Mouse (Mus musculus): ENCODE results near the gene Prc1. TPM values are rescaled to one million over a fixed set of nuclear protein-coding genes. Genes with fewer than 3 reads are reported as not detected.

Gene Prc1
- polyA plus RNA-seq, 2 experiments = 79.9 to 111 TPM

DNA sequence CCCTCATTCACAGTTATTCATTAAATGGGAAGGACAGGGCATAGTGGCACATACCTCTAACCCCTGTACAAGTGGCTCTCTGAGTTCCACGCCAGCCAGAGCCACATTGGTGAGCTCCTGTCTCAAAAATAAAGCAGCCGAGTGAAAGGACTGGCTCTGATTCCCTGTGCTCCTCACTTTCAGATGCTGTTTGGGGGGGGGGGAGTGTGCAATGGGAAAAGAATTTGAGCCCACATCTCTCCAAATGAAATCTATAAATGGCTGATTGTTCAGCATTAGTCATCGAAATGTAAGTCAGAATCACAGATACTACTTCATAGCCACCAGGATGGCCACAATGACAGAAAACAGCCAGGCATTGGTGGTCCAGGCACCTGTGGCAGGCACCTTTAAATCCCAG lies 2.8 kb downstream of the Prc1 start:
- Histone ChIP-seq H3K4me2 (replicated peaks; ENCODE audit: low read depth, low read length, severe bottlenecking) (0 out of 2 replicates have a peak overlapping the region, but pooled peaks have one; percentile 3), H3K4me3 (replicated peaks; ENCODE audit: low read length) (no peak overlapping the region), H3K27me3 (ENCODE audit: control insufficient read depth, insufficient read depth, low read length) (no peaks in the 10 kb centered on the region), H3K9me3 (ENCODE audit: control insufficient read depth, low read length) (no peaks in the 10 kb centered on the region), H3K27ac (replicated peaks; ENCODE audit: low read depth, low read length) (no peak overlapping the region), H3K9ac (ENCODE audit: low read depth, low read length, severe bottlenecking) (no peak overlapping the region), H3K36me3 (ENCODE audit: control insufficient read depth, insufficient read depth, low read length) (peaks cover 31% of the 10 kb centered on the region), H3K4me1 (ENCODE audit: control insufficient read depth, insufficient read depth, low read length) (peaks cover 8% of the 10 kb centered on the region)
- TF ChIP-seq POLR2A (IDR thresholded peaks at IDR 0.05; ENCODE audit: borderline replicate concordance, extremely low read depth, insufficient read depth, insufficient read length) = no peak
- DNase-seq (ENCODE audit: low spot score) (no peak), ATAC-seq (ENCODE audit: low FRiP score, low read depth) (no peak)
- WGBS = 85% methylated on average over 3 of the region's 3 CpGs

DNA sequence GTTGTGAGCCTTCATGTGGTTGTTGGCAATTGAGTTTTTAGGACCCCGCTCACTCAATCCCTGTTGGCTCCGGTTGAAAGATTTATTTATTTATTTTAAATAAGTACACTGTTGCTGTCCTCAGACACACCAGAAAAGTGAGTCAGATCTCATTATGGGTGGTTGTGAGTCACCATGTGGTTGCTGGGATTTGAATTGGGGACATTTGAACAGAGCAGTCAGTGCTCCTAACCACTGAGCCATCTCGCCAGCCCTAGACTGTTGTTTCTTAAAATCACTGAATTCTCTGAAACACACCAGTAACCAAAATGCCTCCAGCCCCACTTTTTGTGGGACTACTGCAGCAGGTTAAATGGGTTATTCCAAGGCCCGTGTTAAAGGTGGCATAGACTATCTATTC lies 4.5 kb downstream of the Prc1 start:
- no peak for TF ChIP-seq POLR2A (IDR thresholded peaks at IDR 0.05; ENCODE audit: borderline replicate concordance, extremely low read depth, insufficient read depth, insufficient read length)
- Histone ChIP-seq H3K27ac (replicated peaks; ENCODE audit: low read depth, low read length) (no peak overlapping the region), H3K9me3 (ENCODE audit: control insufficient read depth, low read length) (no peaks in the 10 kb centered on the region), H3K9ac (ENCODE audit: low read depth, low read length, severe bottlenecking) (no peak overlapping the region), H3K4me3 (replicated peaks; ENCODE audit: low read length) (no peak overlapping the region), H3K36me3 (ENCODE audit: control insufficient read depth, insufficient read depth, low read length) (peaks cover 43% of the 10 kb centered on the region), H3K4me1 (ENCODE audit: control insufficient read depth, insufficient read depth, low read length) (peaks cover 8% of the 10 kb centered on the region), H3K27me3 (ENCODE audit: control insufficient read depth, insufficient read depth, low read length) (no peaks in the 10 kb centered on the region), H3K4me2 (replicated peaks; ENCODE audit: low read depth, low read length, severe bottlenecking) (no peak overlapping the region)
- ATAC-seq (ENCODE audit: low FRiP score, low read depth) (no peak), DNase-seq (ENCODE audit: low spot score) (no peak)
- 97% methylated on average over 4 of the region's 4 CpGs for WGBS

DNA sequence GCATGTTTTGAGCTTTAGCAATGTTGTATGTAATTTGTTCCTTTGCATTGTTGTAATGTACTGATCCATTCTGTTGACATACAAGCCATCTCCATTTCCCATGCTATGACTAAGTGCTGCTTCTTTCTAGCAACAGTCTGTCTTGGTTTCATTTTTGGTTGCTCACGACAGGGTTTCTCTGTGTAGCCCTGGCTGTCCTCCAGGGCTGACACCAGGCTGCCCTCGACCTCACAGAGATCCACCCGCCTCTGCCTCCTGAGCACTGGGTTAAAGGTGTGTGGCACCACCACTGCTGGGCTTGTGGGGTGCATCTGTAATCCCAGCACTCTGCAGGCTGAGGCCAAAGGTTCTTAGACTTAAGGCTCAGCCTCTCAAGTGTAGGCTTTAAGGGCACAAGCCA lies 5.3 kb downstream of the Prc1 start:
- Histone ChIP-seq H3K9me3 (ENCODE audit: control insufficient read depth, low read length) (no peaks in the 10 kb centered on the region), H3K27me3 (ENCODE audit: control insufficient read depth, insufficient read depth, low read length) (no peaks in the 10 kb centered on the region), H3K4me2 (replicated peaks; ENCODE audit: low read depth, low read length, severe bottlenecking) (no peak overlapping the region), H3K36me3 (ENCODE audit: control insufficient read depth, insufficient read depth, low read length) (peaks cover 51% of the 10 kb centered on the region), H3K9ac (ENCODE audit: low read depth, low read length, severe bottlenecking) (no peak overlapping the region), H3K4me3 (replicated peaks; ENCODE audit: low read length) (no peak overlapping the region), H3K27ac (replicated peaks; ENCODE audit: low read depth, low read length) (no peak overlapping the region), H3K4me1 (ENCODE audit: control insufficient read depth, insufficient read depth, low read length) (peaks cover 8% of the 10 kb centered on the region)
- 100% methylated on average over 3 of the region's 3 CpGs for WGBS
- no peak for TF ChIP-seq POLR2A (IDR thresholded peaks at IDR 0.05; ENCODE audit: borderline replicate concordance, extremely low read depth, insufficient read depth, insufficient read length)
- DNase-seq (ENCODE audit: low spot score) = no peak
- ATAC-seq (ENCODE audit: low FRiP score, low read depth) = no peak

DNA sequence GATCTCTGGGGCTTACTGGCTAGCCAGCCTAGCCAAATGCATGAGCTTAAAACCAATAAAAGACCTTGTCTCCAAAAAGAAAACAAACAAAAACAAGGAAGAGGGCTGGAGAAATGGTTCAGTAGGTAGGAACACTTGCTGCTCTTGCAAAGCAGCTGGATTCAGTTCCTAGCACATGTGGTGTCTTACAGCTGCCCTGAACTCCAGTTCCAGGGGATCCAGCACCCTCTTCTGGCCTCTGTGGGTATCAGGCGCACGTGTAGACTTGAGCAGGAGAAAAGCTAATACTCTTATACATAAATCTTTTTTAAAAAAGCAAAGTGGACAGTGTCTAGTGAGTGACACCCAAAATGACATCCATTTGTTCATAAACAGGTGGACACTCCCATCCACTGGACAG lies 7.3 kb downstream of the Prc1 start:
- Histone ChIP-seq H3K27me3 (ENCODE audit: control insufficient read depth, insufficient read depth, low read length) (no peaks in the 10 kb centered on the region), H3K36me3 (ENCODE audit: control insufficient read depth, insufficient read depth, low read length) (peaks cover 70% of the 10 kb centered on the region), H3K9ac (ENCODE audit: low read depth, low read length, severe bottlenecking) (no peak overlapping the region), H3K4me1 (ENCODE audit: control insufficient read depth, insufficient read depth, low read length) (no peaks in the 10 kb centered on the region), H3K4me2 (replicated peaks; ENCODE audit: low read depth, low read length, severe bottlenecking) (no peak overlapping the region), H3K4me3 (replicated peaks; ENCODE audit: low read length) (no peak overlapping the region), H3K9me3 (ENCODE audit: control insufficient read depth, low read length) (no peaks in the 10 kb centered on the region), H3K27ac (replicated peaks; ENCODE audit: low read depth, low read length) (no peak overlapping the region)
- WGBS = 96% methylated on average over 2 of the region's 2 CpGs
- ATAC-seq (ENCODE audit: low FRiP score, low read depth) (no peak), DNase-seq (ENCODE audit: low spot score) (no peak)
- no peak for TF ChIP-seq POLR2A (IDR thresholded peaks at IDR 0.05; ENCODE audit: borderline replicate concordance, extremely low read depth, insufficient read depth, insufficient read length)

DNA sequence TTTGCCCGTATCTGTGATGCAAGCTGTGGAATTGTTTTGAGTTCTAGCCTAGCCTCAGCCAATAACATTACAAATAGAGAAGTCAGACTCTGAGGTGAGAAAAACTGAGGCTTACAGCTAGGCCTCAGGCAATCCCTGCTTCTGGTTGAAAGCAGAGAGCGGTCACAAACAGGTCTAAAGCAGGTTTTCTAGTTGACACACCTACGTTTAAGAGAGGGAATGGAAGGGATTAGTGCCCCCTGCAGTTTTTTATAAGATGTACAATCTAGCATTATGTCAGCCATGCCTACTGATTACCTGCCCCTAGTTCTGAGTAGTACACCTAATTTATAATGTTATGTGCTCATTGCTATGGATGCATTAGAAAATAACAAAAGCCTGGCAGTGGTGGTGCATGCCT lies 13.5 kb downstream of the Prc1 start:
- no peak overlapping the region for H3K4me2 ChIP-seq (replicated peaks; ENCODE audit: low read depth, low read length, severe bottlenecking)
- WGBS = 68% methylated on average over 3 of the region's 3 CpGs
- H3K27me3 ChIP-seq (ENCODE audit: control insufficient read depth, insufficient read depth, low read length) = no peaks in the 10 kb centered on the region
- H3K9me3 ChIP-seq (ENCODE audit: control insufficient read depth, low read length) = no peaks in the 10 kb centered on the region
- H3K4me1 ChIP-seq (ENCODE audit: control insufficient read depth, insufficient read depth, low read length) = no peaks in the 10 kb centered on the region
- H3K36me3 ChIP-seq (ENCODE audit: control insufficient read depth, insufficient read depth, low read length) = peaks cover 93% of the 10 kb centered on the region
- TF ChIP-seq POLR2A (IDR thresholded peaks at IDR 0.05; ENCODE audit: borderline replicate concordance, extremely low read depth, insufficient read depth, insufficient read length) = no peak
- H3K4me3 ChIP-seq (replicated peaks; ENCODE audit: low read length) = no peak overlapping the region
- ATAC-seq (ENCODE audit: low FRiP score, low read depth) = no peak
- no peak for DNase-seq (ENCODE audit: low spot score)
- no peak overlapping the region for H3K9ac ChIP-seq (ENCODE audit: low read depth, low read length, severe bottlenecking)
- H3K27ac ChIP-seq (replicated peaks; ENCODE audit: low read depth, low read length) = no peak overlapping the region

DNA sequence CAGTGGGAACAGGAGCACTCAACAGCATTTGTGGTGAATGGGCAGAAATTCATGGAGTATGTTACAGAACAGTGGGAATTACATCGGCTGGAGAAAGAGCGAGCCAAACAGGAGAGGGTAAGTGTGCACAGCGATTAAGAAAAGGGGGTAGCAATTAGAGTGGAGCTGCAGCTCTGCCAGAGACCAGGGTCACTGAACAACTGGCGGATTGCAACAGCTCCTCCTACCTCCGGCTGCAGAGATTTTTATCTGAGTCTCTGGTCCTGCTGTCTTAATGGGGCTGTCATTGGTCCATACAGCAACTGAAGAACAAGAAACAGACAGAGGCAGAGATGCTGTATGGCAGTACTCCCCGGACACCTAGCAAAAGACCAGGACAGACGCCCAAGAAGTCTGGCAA lies 16.5 kb downstream of the Prc1 start:
- ATAC-seq (ENCODE audit: low FRiP score, low read depth) = no peak
- WGBS = 88% methylated on average over 7 of the region's 7 CpGs

More for the DNA sequence above, 16.5 kb downstream of the Prc1 start:
- Histone ChIP-seq H3K4me3 (replicated peaks; ENCODE audit: low read length) (no peak overlapping the region), H3K4me1 (ENCODE audit: control insufficient read depth, insufficient read depth, low read length) (no peaks in the 10 kb centered on the region), H3K9me3 (ENCODE audit: control insufficient read depth, low read length) (no peaks in the 10 kb centered on the region), H3K27ac (replicated peaks; ENCODE audit: low read depth, low read length) (no peak overlapping the region), H3K4me2 (replicated peaks; ENCODE audit: low read depth, low read length, severe bottlenecking) (no peak overlapping the region), H3K27me3 (ENCODE audit: control insufficient read depth, insufficient read depth, low read length) (no peaks in the 10 kb centered on the region), H3K36me3 (ENCODE audit: control insufficient read depth, insufficient read depth, low read length) (peaks cover 93% of the 10 kb centered on the region), H3K9ac (ENCODE audit: low read depth, low read length, severe bottlenecking) (no peak overlapping the region)
- no peak for TF ChIP-seq POLR2A (IDR thresholded peaks at IDR 0.05; ENCODE audit: borderline replicate concordance, extremely low read depth, insufficient read depth, insufficient read length)
- no peak for DNase-seq (ENCODE audit: low spot score)

Data from limb, embryonic 14.5 days (tissue).